Mouse (Mus musculus): ENCODE measurements around the gene Olfr678. TPM values are rescaled to one million over a fixed set of nuclear protein-coding genes. Genes with fewer than 3 reads are reported as not detected.
"Not testable (repeated sequence)": the region's sequence is repeated elsewhere in the genome, so short reads cannot be mapped to it uniquely, and the experiment has no call there.

Gene Olfr678
- polyA plus RNA-seq, 2 experiments, result not detected

DNA sequence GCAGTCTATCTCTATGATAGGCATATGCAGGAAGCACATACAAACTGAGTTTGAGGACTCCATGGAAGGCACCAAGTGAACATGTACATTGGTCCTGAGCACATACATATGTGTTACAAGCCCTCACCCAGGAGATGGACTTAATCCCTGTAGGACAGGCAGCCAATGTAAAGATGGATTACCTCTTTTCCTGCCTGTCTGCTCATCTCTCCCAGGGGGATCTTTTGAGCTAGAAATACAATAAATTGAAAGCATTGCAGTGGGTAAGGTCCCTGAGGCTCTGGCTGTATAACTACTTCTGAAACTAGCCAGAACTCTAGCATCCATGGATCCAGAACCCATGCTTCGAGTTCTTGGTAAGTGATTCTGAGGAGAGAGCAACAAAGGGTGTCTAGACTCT, 16.6 kb downstream of the Olfr678 start, which contains the start of gene Olfr679:
Gene Olfr679, plus strand, starts transcription at position 301 of the 400 bp plus-strand sequence.
- Histone ChIP-seq H3K9ac (ENCODE audit: low read depth, low read length, severe bottlenecking) (no peak within 1 kb of the TSS), H3K9me3 (ENCODE audit: control insufficient read depth, low read length) (no peaks in the 10 kb centered on the region), H3K27me3 (ENCODE audit: control insufficient read depth, insufficient read depth, low read length) (no peaks in the 10 kb centered on the region), H3K4me2 (replicated peaks; ENCODE audit: low read depth, low read length, severe bottlenecking) (no peak within 1 kb of the TSS), H3K4me3 (replicated peaks; ENCODE audit: low read length) (no peak within 1 kb of the TSS), H3K27ac (replicated peaks; ENCODE audit: low read depth, low read length) (no peak within 1 kb of the TSS), H3K36me3 (ENCODE audit: control insufficient read depth, insufficient read depth, low read length) (no peaks in the 10 kb centered on the region), H3K4me1 (ENCODE audit: control insufficient read depth, insufficient read depth, low read length) (no peaks in the 10 kb centered on the region)
- no peak for ATAC-seq (ENCODE audit: low FRiP score, low read depth)
- no peak for TF ChIP-seq POLR2A (IDR thresholded peaks at IDR 0.05; ENCODE audit: borderline replicate concordance, extremely low read depth, insufficient read depth, insufficient read length)
- no peak for DNase-seq (ENCODE audit: low spot score)
- 53% methylated on average over 1 of the region's 1 CpGs for WGBS

DNA sequence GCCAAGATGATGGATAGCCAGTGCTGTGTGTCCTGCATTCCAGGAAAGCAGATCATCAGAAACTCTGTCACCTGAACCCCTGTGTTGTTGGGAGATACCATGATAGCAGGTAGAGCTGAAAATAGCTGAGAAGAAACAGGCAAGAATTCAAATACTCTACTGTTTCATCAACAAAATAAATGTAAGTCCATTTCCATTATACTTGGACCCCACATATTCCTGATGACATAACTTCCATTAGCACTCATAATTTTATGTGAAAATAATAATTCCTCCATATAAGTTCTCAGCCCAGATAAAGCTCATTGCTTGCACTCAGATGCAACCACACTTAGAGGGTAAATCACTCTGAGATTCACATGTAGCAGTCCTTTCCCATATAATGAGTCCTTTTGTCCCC, 28.4 kb downstream of the Olfr678 start, which contains the start of gene Olfr680-ps1:
Gene Olfr680-ps1, minus strand, starts transcription at position 101 of the 400 bp plus-strand sequence.
- DNase-seq (ENCODE audit: low spot score); H3K27me3 ChIP-seq (ENCODE audit: control insufficient read depth, insufficient read depth, low read length); H3K4me3 ChIP-seq (replicated peaks; ENCODE audit: low read length); H3K4me1 ChIP-seq (ENCODE audit: control insufficient read depth, insufficient read depth, low read length); H3K4me2 ChIP-seq (replicated peaks; ENCODE audit: low read depth, low read length, severe bottlenecking); H3K9me3 ChIP-seq (ENCODE audit: control insufficient read depth, low read length); H3K36me3 ChIP-seq (ENCODE audit: control insufficient read depth, insufficient read depth, low read length); H3K27ac ChIP-seq (replicated peaks; ENCODE audit: low read depth, low read length); ATAC-seq (ENCODE audit: low FRiP score, low read depth); H3K9ac ChIP-seq (ENCODE audit: low read depth, low read length, severe bottlenecking): not testable (repeated sequence)

DNA sequence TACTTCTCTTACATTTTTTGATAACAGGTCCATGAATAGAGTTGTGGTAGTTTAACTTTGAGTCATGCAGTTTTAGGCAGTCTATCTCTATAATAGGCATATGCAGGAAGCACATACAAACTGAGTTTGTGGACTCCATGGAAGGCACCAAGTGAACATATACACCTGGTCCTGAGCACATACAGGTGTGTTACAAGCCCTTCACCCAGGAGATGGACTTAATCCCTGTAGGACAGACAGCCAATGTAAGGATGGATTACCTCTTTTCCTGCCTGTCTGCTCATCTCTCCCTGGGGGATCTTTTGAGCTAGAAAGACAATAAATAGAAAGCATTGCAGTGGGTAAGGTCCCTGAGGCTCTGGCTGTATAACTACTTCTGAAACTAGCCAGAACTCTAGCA, 52.3 kb downstream of the Olfr678 start, which contains the start of gene Olfr681:
Gene Olfr681, plus strand, starts transcription at position 301 of the 400 bp plus-strand sequence.
- no peak within 1 kb of the TSS for H3K4me2 ChIP-seq (replicated peaks; ENCODE audit: low read depth, low read length, severe bottlenecking)
- no peak for DNase-seq (ENCODE audit: low spot score)
- no peaks in the 10 kb centered on the region for H3K4me1 ChIP-seq (ENCODE audit: control insufficient read depth, insufficient read depth, low read length)
- no peak for TF ChIP-seq POLR2A (IDR thresholded peaks at IDR 0.05; ENCODE audit: borderline replicate concordance, extremely low read depth, insufficient read depth, insufficient read length)
- no peak within 1 kb of the TSS for H3K9ac ChIP-seq (ENCODE audit: low read depth, low read length, severe bottlenecking)
- H3K27ac ChIP-seq (replicated peaks; ENCODE audit: low read depth, low read length), result no peak within 1 kb of the TSS
- H3K4me3 ChIP-seq (replicated peaks; ENCODE audit: low read length), result no peak within 1 kb of the TSS
- no peaks in the 10 kb centered on the region for H3K9me3 ChIP-seq (ENCODE audit: control insufficient read depth, low read length)
- no peak for ATAC-seq (ENCODE audit: low FRiP score, low read depth)
- no peaks in the 10 kb centered on the region for H3K27me3 ChIP-seq (ENCODE audit: control insufficient read depth, insufficient read depth, low read length)
- no peaks in the 10 kb centered on the region for H3K36me3 ChIP-seq (ENCODE audit: control insufficient read depth, insufficient read depth, low read length)

Other genes with a start within 250 kb of the Olfr678 start
- gene Usp17lb, start 221.9 kb upstream of the Olfr678 start, polyA plus RNA-seq (2012; rRNA removed), result not detected in 2 replicates
- gene Usp17lb, start 221.9 kb upstream of the Olfr678 start, polyA plus RNA-seq (2014; fragmentation: Nextera tagmentation; extraction: Ambion mirVana), result not detected in 2 replicates
- gene Usp17la, start 207.5 kb upstream of the Olfr678 start, polyA plus RNA-seq (2012; rRNA removed), result not detected in 2 replicates
- gene Usp17la, start 207.5 kb upstream of the Olfr678 start, polyA plus RNA-seq (2014; fragmentation: Nextera tagmentation; extraction: Ambion mirVana), result not detected in 2 replicates
- not detected in 2 replicates for gene Olfr665, start 186.4 kb upstream of the Olfr678 start, polyA plus RNA-seq (2012; rRNA removed)
- not detected in 2 replicates for gene Olfr665, start 186.4 kb upstream of the Olfr678 start, polyA plus RNA-seq (2014; fragmentation: Nextera tagmentation; extraction: Ambion mirVana)
- not detected in 2 replicates for gene Olfr666, start 168.5 kb upstream of the Olfr678 start, polyA plus RNA-seq (2012; rRNA removed)
- gene Olfr666, start 168.5 kb upstream of the Olfr678 start, polyA plus RNA-seq (2014; fragmentation: Nextera tagmentation; extraction: Ambion mirVana), result not detected in 2 replicates
- not detected in 2 replicates for gene Olfr667, start 143.0 kb upstream of the Olfr678 start, polyA plus RNA-seq (2012; rRNA removed)
- gene Olfr667, start 143.0 kb upstream of the Olfr678 start, polyA plus RNA-seq (2014; fragmentation: Nextera tagmentation; extraction: Ambion mirVana), result not detected in 2 replicates
- not detected in 2 replicates for gene Olfr668, start 136.4 kb upstream of the Olfr678 start, polyA plus RNA-seq (2012; rRNA removed)
- not detected in 2 replicates for gene Olfr668, start 136.4 kb upstream of the Olfr678 start, polyA plus RNA-seq (2014; fragmentation: Nextera tagmentation; extraction: Ambion mirVana)
- gene Olfr669, start 130.2 kb upstream of the Olfr678 start, polyA plus RNA-seq (2012; rRNA removed), result 0.10 TPM in 1 of 2 replicates, not detected in the other
- gene Olfr669, start 130.2 kb upstream of the Olfr678 start, polyA plus RNA-seq (2014; fragmentation: Nextera tagmentation; extraction: Ambion mirVana), result not detected in 2 replicates
- gene Olfr670, start 101.9 kb upstream of the Olfr678 start, polyA plus RNA-seq (2012; rRNA removed), result not detected in 2 replicates
- gene Olfr670, start 101.9 kb upstream of the Olfr678 start, polyA plus RNA-seq (2014; fragmentation: Nextera tagmentation; extraction: Ambion mirVana), result 0.07 and 0.14 TPM in 2 replicates
- not detected in 2 replicates for gene Olfr671, start 85.3 kb upstream of the Olfr678 start, polyA plus RNA-seq (2012; rRNA removed)
- gene Olfr671, start 85.3 kb upstream of the Olfr678 start, polyA plus RNA-seq (2014; fragmentation: Nextera tagmentation; extraction: Ambion mirVana), result not detected in 2 replicates
- gene Olfr672, start 62.4 kb upstream of the Olfr678 start, polyA plus RNA-seq (2012; rRNA removed), result not detected in 2 replicates
- gene Olfr672, start 62.4 kb upstream of the Olfr678 start, polyA plus RNA-seq (2014; fragmentation: Nextera tagmentation; extraction: Ambion mirVana), result not detected in 2 replicates
- gene Olfr675, start 36.0 kb upstream of the Olfr678 start, polyA plus RNA-seq (2012; rRNA removed), result not detected in 2 replicates
- not detected in 2 replicates for gene Olfr675, start 36.0 kb upstream of the Olfr678 start, polyA plus RNA-seq (2014; fragmentation: Nextera tagmentation; extraction: Ambion mirVana)
- gene Olfr676, start 31.8 kb upstream of the Olfr678 start, polyA plus RNA-seq (2012; rRNA removed), result not detected in 2 replicates
- gene Olfr676, start 31.8 kb upstream of the Olfr678 start, polyA plus RNA-seq (2014; fragmentation: Nextera tagmentation; extraction: Ambion mirVana), result not detected in 2 replicates
- not detected in 2 replicates for gene Olfr677, start 13.1 kb upstream of the Olfr678 start, polyA plus RNA-seq (2012; rRNA removed)
- gene Olfr677, start 13.1 kb upstream of the Olfr678 start, polyA plus RNA-seq (2014; fragmentation: Nextera tagmentation; extraction: Ambion mirVana), result not detected in 2 replicates
- gene Olfr679, start 16.7 kb downstream of the Olfr678 start, polyA plus RNA-seq (2012; rRNA removed), result not detected in 2 replicates
- gene Olfr679, start 16.7 kb downstream of the Olfr678 start, polyA plus RNA-seq (2014; fragmentation: Nextera tagmentation; extraction: Ambion mirVana), result not detected in 2 replicates
- gene Olfr680-ps1, start 28.3 kb downstream of the Olfr678 start, polyA plus RNA-seq (2012; rRNA removed), result not detected in 2 replicates
- gene Olfr680-ps1, start 28.3 kb downstream of the Olfr678 start, polyA plus RNA-seq (2014; fragmentation: Nextera tagmentation; extraction: Ambion mirVana), result not detected in 2 replicates
- gene Olfr681, start 52.4 kb downstream of the Olfr678 start, polyA plus RNA-seq (2012; rRNA removed), result not detected in 2 replicates
- gene Olfr681, start 52.4 kb downstream of the Olfr678 start, polyA plus RNA-seq (2014; fragmentation: Nextera tagmentation; extraction: Ambion mirVana), result not detected in 2 replicates
- gene Olfr683, start 82.5 kb downstream of the Olfr678 start, polyA plus RNA-seq (2012; rRNA removed), result not detected in 2 replicates
- not detected in 2 replicates for gene Olfr683, start 82.5 kb downstream of the Olfr678 start, polyA plus RNA-seq (2014; fragmentation: Nextera tagmentation; extraction: Ambion mirVana)
- not detected in 2 replicates for gene Olfr684, start 99.2 kb downstream of the Olfr678 start, polyA plus RNA-seq (2012; rRNA removed)
- gene Olfr684, start 99.2 kb downstream of the Olfr678 start, polyA plus RNA-seq (2014; fragmentation: Nextera tagmentation; extraction: Ambion mirVana), result not detected in 2 replicates
- gene Olfr685, start 121.5 kb downstream of the Olfr678 start, polyA plus RNA-seq (2012; rRNA removed), result not detected in 2 replicates
- gene Olfr685, start 121.5 kb downstream of the Olfr678 start, polyA plus RNA-seq (2014; fragmentation: Nextera tagmentation; extraction: Ambion mirVana), result not detected in 2 replicates
- not detected in 2 replicates for gene Olfr686, start 143.0 kb downstream of the Olfr678 start, polyA plus RNA-seq (2012; rRNA removed)
- gene Olfr686, start 143.0 kb downstream of the Olfr678 start, polyA plus RNA-seq (2014; fragmentation: Nextera tagmentation; extraction: Ambion mirVana), result not detected in 2 replicates
- not detected in 2 replicates for gene Olfr688, start 223.6 kb downstream of the Olfr678 start, polyA plus RNA-seq (2012; rRNA removed)
- gene Olfr688, start 223.6 kb downstream of the Olfr678 start, polyA plus RNA-seq (2014; fragmentation: Nextera tagmentation; extraction: Ambion mirVana), result not detected in 2 replicates
- not detected in 2 replicates for gene Olfr689, start 246.7 kb downstream of the Olfr678 start, polyA plus RNA-seq (2012; rRNA removed)
- not detected in 2 replicates for gene Olfr689, start 246.7 kb downstream of the Olfr678 start, polyA plus RNA-seq (2014; fragmentation: Nextera tagmentation; extraction: Ambion mirVana)

Measured in limb, embryonic 14.5 days (tissue).